In genomic region chr11:35933402-35934085, GRCm38 (mm10) we compare ENCODE assay signal across 9 mouse cellular contexts. TPM values are rescaled to one million over a fixed set of nuclear protein-coding genes. Genes with fewer than 3 reads are reported as not detected.
A peak's percentile ranks its signal among the peaks of the same experiment; 100 is the strongest.
DNase-seq lines count a peak whose midpoint lies in the region; ATAC-seq and TF ChIP-seq lines count a peak whose summit lies in the region.
"Had no signal": no experiment of that assay in that cellular context is flagged by ENCODE, and none has a peak within 500 bp of the region (broad histone marks: within the 10 kb centered on the region; RNA-seq: fewer than 3 reads in every experiment).

No protein-coding gene starts in this region.

- no peaks in the 10 kb centered on the region for H3K27me3 ChIP-seq in embryonic facial prominence, embryonic 10.5 days (replicated peaks; ENCODE audit: low read depth, poor library complexity, severe bottlenecking)
- H3K27me3 ChIP-seq in hindbrain, embryonic 16.5 days (replicated peaks; ENCODE audit: control insufficient read depth, insufficient read depth, low read length): no peaks in the 10 kb centered on the region
- no peaks in the 10 kb centered on the region for H3K27me3 ChIP-seq in neural tube, embryonic 12.5 days (replicated peaks)

- H3K4me1 ChIP-seq in embryonic facial prominence, embryonic 10.5 days: peaks cover 62% of the 10 kb centered on the region
- peaks cover 7% of the 10 kb centered on the region for H3K4me1 ChIP-seq in hindbrain, embryonic 16.5 days (ENCODE audit: control insufficient read depth, insufficient read depth, low read depth, low read length)
- H3K4me1 ChIP-seq in neural tube, embryonic 12.5 days: peaks cover 9% of the 10 kb centered on the region

- H3K4me3 ChIP-seq in left cerebral cortex, adult 2 months: no peak overlapping the region
- H3K4me3 ChIP-seq in embryonic facial prominence, embryonic 10.5 days: peak overlapping the region; percentile 34
- no peak overlapping the region for H3K4me3 ChIP-seq in hindbrain, embryonic 16.5 days (ENCODE audit: low read length)
- no peak overlapping the region for H3K4me3 ChIP-seq in neural tube, embryonic 12.5 days
- no peak overlapping the region for H3K4me3 ChIP-seq in gastrocnemius, adult 2 months
- H3K4me3 ChIP-seq: myocyte had no signal

- no peaks in the 10 kb centered on the region for H3K9me3 ChIP-seq in embryonic facial prominence, embryonic 10.5 days
- no peaks in the 10 kb centered on the region for H3K9me3 ChIP-seq in hindbrain, embryonic 16.5 days (ENCODE audit: control insufficient read depth, low read length)
- H3K9me3 ChIP-seq in neural tube, embryonic 12.5 days: no peaks in the 10 kb centered on the region

- intact Hi-C loops in left cerebral cortex, adult 2 months (cut with DNase I): loop anchor here (5.0 kb wide), 2 partner anchors 44 to 76 kb away; no protein-coding TSS in a partner anchor
- intact Hi-C loops in gastrocnemius, adult 2 months (cut with DNase I): no loop called here

- H3K27ac ChIP-seq in left cerebral cortex, adult 2 months: peak overlapping the region; percentile 21; the same call in 1 of the 2 replicates
- H3K27ac ChIP-seq in embryonic facial prominence, embryonic 10.5 days (replicated peaks): peak overlapping the region; percentile 77
- H3K27ac ChIP-seq in hindbrain, embryonic 16.5 days (ENCODE audit: low read depth, low read length): peak overlapping the region; percentile 20; the same call in 1 of the 2 replicates
- no peak overlapping the region for H3K27ac ChIP-seq in neural tube, embryonic 12.5 days
- no peak overlapping the region for H3K27ac ChIP-seq in gastrocnemius, adult 2 months

- peak; percentile 86 for ATAC-seq in hindbrain, embryonic 16.5 days
- ATAC-seq in neural tube, embryonic 12.5 days (ENCODE audit: low FRiP score, low read depth): peak; percentile 44; the same call in 1 of the 2 replicates

- H3K9ac ChIP-seq in hindbrain, embryonic 16.5 days (ENCODE audit: low read depth, low read length): 0 out of 2 replicates have a peak overlapping the region, but pooled peaks have one; percentile 11
- no peak overlapping the region for H3K9ac ChIP-seq in neural tube, embryonic 12.5 days

- 9% methylated on average over 14 of the region's 14 CpGs for WGBS in embryonic facial prominence, embryonic 10.5 days
- 9% methylated on average over 14 of the region's 14 CpGs for WGBS in hindbrain, embryonic 16.5 days
- 9% methylated on average over 14 of the region's 14 CpGs for WGBS in neural tube, embryonic 12.5 days

- no peak for TF ChIP-seq CTCF in left cerebral cortex, adult 2 months (IDR thresholded peaks at IDR 0.05)
- TF ChIP-seq CTCF in gastrocnemius, adult 2 months (IDR thresholded peaks at IDR 0.05): no peak

- DNase-seq in left cerebral cortex, adult 2 months (ENCODE audit: extremely low spot score in 1 of 2, low spot score in 2 of 2): peak; percentile 25 to 44
- no peak for DNase-seq in left cerebral cortex, adult 18-20 months (ENCODE audit: low spot score in 2 of 2)
- DNase-seq in embryonic facial prominence, embryonic 10.5 days (ENCODE audit: low spot score): peak; percentile 41
- DNase-seq in gastrocnemius, adult 2 months: no peak
- DNase-seq in ovary, postnatal 14 days (ENCODE audit: low spot score): no peak
- DNase-seq in testis, postnatal 14 days (ENCODE audit: low spot score): no peak

- H3K4me2 ChIP-seq in hindbrain, embryonic 16.5 days (ENCODE audit: low read length): peak overlapping the region; percentile 17; the same call in 1 of the 2 replicates
- peak overlapping the region; percentile 27 for H3K4me2 ChIP-seq in neural tube, embryonic 12.5 days (replicated peaks)

- H3K36me3 ChIP-seq in embryonic facial prominence, embryonic 10.5 days (replicated peaks): no peaks in the 10 kb centered on the region
- H3K36me3 ChIP-seq in hindbrain, embryonic 16.5 days (ENCODE audit: control insufficient read depth, insufficient read depth, low read length): no peaks in the 10 kb centered on the region
- no peaks in the 10 kb centered on the region for H3K36me3 ChIP-seq in neural tube, embryonic 12.5 days

RNA-seq across cellular contexts. Expression of gene Wwc1, which starts 46.8 kb away (rescaled TPM):
- total RNA-seq in left cerebral cortex, adult 2 months (2021): 100 to 1,000 TPM; 121 to 137 TPM
- total RNA-seq in left cerebral cortex, adult 18-20 months (2021): 100 to 1,000 TPM; 118 to 119 TPM
- 4.2 and 4.4 TPM in 2 replicates for polyA plus RNA-seq in embryonic facial prominence, embryonic 10.5 days (2016; fragmentation: Nextera tagmentation; extraction: Ambion mirVana)
- polyA plus RNA-seq in hindbrain, embryonic 16.5 days (2015; fragmentation: Nextera tagmentation; extraction: Ambion mirVana): 6.4 and 7.8 TPM in 2 replicates
- polyA plus RNA-seq in neural tube, embryonic 12.5 days (2016; fragmentation: Nextera tagmentation; extraction: Ambion mirVana): 13.6 and 15.5 TPM in 2 replicates
- total RNA-seq in gastrocnemius, adult 2 months (2021): not detected

Comparison
In these comparisons a context has a peak if more than half of its experiments do, and no peak if none do; other contexts are left out.
1. DNase-seq: peak in left cerebral cortex, adult 2 months (2 of 2) and embryonic facial prominence, embryonic 10.5 days (single experiment); none in left cerebral cortex, adult 18-20 months (0 of 2), gastrocnemius, adult 2 months (single experiment), ovary, postnatal 14 days (single experiment) and testis, postnatal 14 days (single experiment).
2. H3K27ac ChIP-seq: peak in left cerebral cortex, adult 2 months (single experiment), embryonic facial prominence, embryonic 10.5 days (single experiment) and hindbrain, embryonic 16.5 days (single experiment); none in neural tube, embryonic 12.5 days (single experiment) and gastrocnemius, adult 2 months (single experiment).
3. RNA of gene Wwc1, which starts 46.8 kb away (total RNA-seq): 121 to 137 TPM in left cerebral cortex, adult 2 months and 118 to 119 TPM in left cerebral cortex, adult 18-20 months; not detected in gastrocnemius, adult 2 months; every median in the first group is over 100 times any median in the second.